8 mouse cellular contexts compared by ENCODE assay signal in the genomic region with DNA sequence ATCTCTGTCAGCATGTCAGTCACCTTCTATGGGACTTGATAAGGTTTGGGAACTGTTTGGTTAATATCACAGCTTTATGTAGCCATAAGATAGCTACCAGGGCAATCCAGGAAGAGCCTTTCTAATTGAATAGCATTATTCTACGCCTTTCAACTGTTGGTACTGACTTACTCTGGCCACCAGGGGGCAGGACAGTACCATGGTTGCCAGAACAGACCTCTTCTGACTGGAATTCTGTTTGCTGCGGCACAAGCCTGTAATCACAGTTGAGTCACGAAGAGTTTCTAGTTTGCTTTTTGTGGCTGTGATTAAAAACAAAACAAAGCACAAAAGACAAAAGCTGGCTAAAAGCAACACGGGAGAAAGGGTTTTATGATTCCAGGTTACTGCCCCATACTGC. TPM values are rescaled to one million over a fixed set of nuclear protein-coding genes. Genes with fewer than 3 reads are reported as not detected.
A peak's percentile ranks its signal among the peaks of the same experiment; 100 is the strongest.
DNase-seq lines count a peak whose midpoint lies in the region; ATAC-seq lines count a peak whose summit lies in the region.

No protein-coding gene starts in this region.

- H3K9me3 ChIP-seq in intestine, embryonic 15.5 days = no peaks in the 10 kb centered on the region
- no peaks in the 10 kb centered on the region for H3K9me3 ChIP-seq in midbrain, embryonic 10.5 days (replicated peaks)

- H3K9ac ChIP-seq in intestine, embryonic 15.5 days = no peak overlapping the region

- intact Hi-C loops in left cerebral cortex, postnatal 14 days (cut with DNase I) = loop anchor here (1.0 to 5.0 kb wide), 3 partner anchors 31 to 357 kb away; no protein-coding TSS in a partner anchor

- no peaks in the 10 kb centered on the region for H3K36me3 ChIP-seq in intestine, embryonic 15.5 days
- H3K36me3 ChIP-seq in midbrain, embryonic 10.5 days = no peaks in the 10 kb centered on the region

- no peak overlapping the region for H3K4me2 ChIP-seq in intestine, embryonic 15.5 days (replicated peaks)

- no peaks in the 10 kb centered on the region for H3K4me1 ChIP-seq in intestine, embryonic 15.5 days (replicated peaks)
- no peaks in the 10 kb centered on the region for H3K4me1 ChIP-seq in midbrain, embryonic 10.5 days

- peak; percentile 81 for ATAC-seq in intestine, embryonic 15.5 days

- DNase-seq in gastrocnemius, adult 18-20 months (ENCODE audit: low spot score) = peak; percentile 62
- DNase-seq in gastrocnemius, postnatal 25 days = no peak
- DNase-seq in cerebellum, postnatal 36 days = peak; percentile 80
- peak; percentile 77 to 78 for DNase-seq in frontal cortex, postnatal 36 days (ENCODE audit: low spot score in 2 of 2)
- peak; percentile 83 to 88 for DNase-seq in left cerebral cortex, postnatal 14 days (ENCODE audit: low spot score in 2 of 2)
- DNase-seq in midbrain, embryonic 10.5 days (ENCODE audit: low spot score) = peak; percentile 75
- peak; percentile 44 for DNase-seq in skeletal muscle tissue, adult 2 months (ENCODE audit: low read depth, low spot score)

- WGBS in intestine, embryonic 15.5 days = 10% methylated on average over 4 of the region's 4 CpGs
- WGBS in midbrain, embryonic 10.5 days = 27% methylated on average over 4 of the region's 4 CpGs

- no peak overlapping the region for H3K4me3 ChIP-seq in intestine, embryonic 15.5 days (replicated peaks)
- no peak overlapping the region for H3K4me3 ChIP-seq in midbrain, embryonic 10.5 days

- no peaks in the 10 kb centered on the region for H3K27me3 ChIP-seq in intestine, embryonic 15.5 days (replicated peaks)
- no peaks in the 10 kb centered on the region for H3K27me3 ChIP-seq in midbrain, embryonic 10.5 days (ENCODE audit: low read depth, poor library complexity, severe bottlenecking)

- no peak overlapping the region for H3K27ac ChIP-seq in intestine, embryonic 15.5 days
- no peak overlapping the region for H3K27ac ChIP-seq in midbrain, embryonic 10.5 days (replicated peaks)

RNA-seq across cellular contexts. Expression of gene Mobp, which starts 8.9 kb away (rescaled TPM):
- total RNA-seq in gastrocnemius, adult 18-20 months (2021) = not detected
- not detected for total RNA-seq in gastrocnemius, postnatal 25 days (2021)
- 0.11 and 0.14 TPM in 2 replicates for polyA plus RNA-seq in intestine, embryonic 15.5 days (2015; fragmentation: Nextera tagmentation; extraction: Ambion mirVana)
- 100 to 1,000 TPM; 128 to 224 TPM for total RNA-seq in left cerebral cortex, postnatal 14 days (2021)
- 0.22 and 0.73 TPM in 2 replicates for polyA plus RNA-seq in midbrain, embryonic 10.5 days (2016; fragmentation: Nextera tagmentation; extraction: Ambion mirVana)

RNA-seq across cellular contexts. Expression of gene Rpsa, which starts 13.2 kb away (rescaled TPM):
- 100 to 1,000 TPM; 401 to 460 TPM for total RNA-seq in gastrocnemius, adult 18-20 months (2021)
- 100 to 1,000 TPM; 388 to 402 TPM for total RNA-seq in gastrocnemius, postnatal 25 days (2021)
- 1,311 and 1,452 TPM in 2 replicates for polyA plus RNA-seq in intestine, embryonic 15.5 days (2015; fragmentation: Nextera tagmentation; extraction: Ambion mirVana)
- total RNA-seq in left cerebral cortex, postnatal 14 days (2021) = 100 to 1,000 TPM; 505 to 517 TPM
- polyA plus RNA-seq in midbrain, embryonic 10.5 days (2016; fragmentation: Nextera tagmentation; extraction: Ambion mirVana) = 1,349 and 1,575 TPM in 2 replicates

RNA-seq across cellular contexts. Expression of gene Slc25a38, which starts 30.5 kb away (rescaled TPM):
- total RNA-seq in gastrocnemius, adult 18-20 months (2021) = 10 to 100 TPM; 11.6 to 11.7 TPM
- total RNA-seq in gastrocnemius, postnatal 25 days (2021) = 10 to 100 TPM; 10.1 to 10.4 TPM
- 25.2 and 30.2 TPM in 2 replicates for polyA plus RNA-seq in intestine, embryonic 15.5 days (2015; fragmentation: Nextera tagmentation; extraction: Ambion mirVana)
- 10 to 100 TPM; 24.2 to 27.0 TPM for total RNA-seq in left cerebral cortex, postnatal 14 days (2021)
- polyA plus RNA-seq in midbrain, embryonic 10.5 days (2016; fragmentation: Nextera tagmentation; extraction: Ambion mirVana) = 40.4 and 42.1 TPM in 2 replicates

RNA-seq across cellular contexts. Expression of gene Ccr8, which starts 48.7 kb away (rescaled TPM):
- not detected for total RNA-seq in gastrocnemius, adult 18-20 months (2021)
- total RNA-seq in gastrocnemius, postnatal 25 days (2021) = not detected
- polyA plus RNA-seq in intestine, embryonic 15.5 days (2015; fragmentation: Nextera tagmentation; extraction: Ambion mirVana) = 0.14 and 0.40 TPM in 2 replicates
- total RNA-seq in left cerebral cortex, postnatal 14 days (2021) = not detected
- polyA plus RNA-seq in midbrain, embryonic 10.5 days (2016; fragmentation: Nextera tagmentation; extraction: Ambion mirVana) = not detected in 2 replicates

Comparison
In these comparisons a context has a peak if more than half of its experiments do, and no peak if none do; other contexts are left out.
1. RNA of gene Mobp, which starts 8.9 kb away (total RNA-seq): 128 to 224 TPM in left cerebral cortex, postnatal 14 days; not detected in gastrocnemius, adult 18-20 months and not detected in gastrocnemius, postnatal 25 days; every median in the first group is over 100 times any median in the second.